Mouse (Mus musculus): ENCODE data around the gene Ddr1.

The Ddr1 gene

DNA sequence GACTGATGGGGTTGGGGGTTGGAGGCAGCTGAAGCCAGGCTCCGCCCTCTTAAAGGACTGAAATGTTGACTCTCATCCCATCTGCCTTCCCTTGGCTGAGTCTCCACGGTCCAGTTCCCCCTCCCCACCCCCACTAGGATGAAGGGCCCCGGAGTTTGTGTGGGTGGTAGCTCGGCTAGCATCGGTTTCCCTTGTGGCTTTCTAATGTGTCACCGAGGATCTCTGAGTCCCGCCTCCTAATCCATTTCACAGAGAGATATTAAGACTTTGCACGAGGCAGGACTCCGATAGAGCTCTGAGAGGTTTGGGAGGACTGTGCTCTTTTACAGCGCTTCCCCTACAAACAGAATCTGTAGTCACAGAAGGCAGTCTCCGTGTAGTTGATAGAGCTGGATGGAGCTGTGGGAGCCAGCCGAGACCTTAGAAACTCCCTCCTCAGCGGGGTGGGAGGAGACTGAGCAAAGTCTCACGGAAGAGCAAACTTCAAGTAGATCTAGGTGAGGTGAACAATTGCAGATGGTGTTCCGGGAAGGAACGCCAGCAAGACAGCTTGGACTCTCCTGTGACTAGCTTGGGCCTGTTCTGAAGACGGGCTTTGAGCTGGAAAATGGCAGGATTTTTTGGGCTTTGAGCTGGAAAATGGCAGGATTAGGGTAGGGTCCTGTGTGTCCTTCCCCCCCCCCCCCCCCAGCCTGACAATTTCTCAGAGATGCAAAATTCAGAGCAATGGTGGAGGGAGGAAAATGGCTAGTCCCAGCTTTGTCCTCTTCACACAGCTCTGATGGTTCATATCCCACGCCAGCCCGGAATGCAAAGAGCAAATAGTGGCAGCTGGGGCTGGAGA is at the start of gene Ddr1:
Gene Ddr1, minus strand, starts transcription at position 1 of the 844 bp plus-strand sequence.
- 16% methylated on average over 19 of the region's 19 CpGs for WGBS

DNA sequence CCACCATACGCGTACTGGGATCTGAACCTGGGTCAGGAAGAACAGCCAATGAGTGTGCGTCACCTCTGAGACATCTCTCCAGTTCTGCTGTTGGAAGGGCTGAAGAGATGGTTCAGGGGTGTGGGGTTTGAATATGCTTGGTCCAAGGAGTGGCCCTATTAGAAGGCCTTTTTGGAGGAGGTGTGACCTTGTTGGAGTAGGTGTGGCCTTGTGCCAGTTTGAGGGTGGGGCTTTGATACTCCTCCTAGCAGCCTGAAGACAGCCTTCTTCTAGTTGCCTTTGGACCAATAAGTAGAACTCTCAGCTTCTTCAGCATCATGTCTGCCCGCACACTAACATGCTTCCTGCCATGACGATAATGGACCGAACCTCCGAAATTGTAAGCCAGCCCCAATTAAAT is 49.2 kb upstream of the Ddr1 start:
- WGBS = 99% methylated on average over 7 of the region's 7 CpGs

DNA sequence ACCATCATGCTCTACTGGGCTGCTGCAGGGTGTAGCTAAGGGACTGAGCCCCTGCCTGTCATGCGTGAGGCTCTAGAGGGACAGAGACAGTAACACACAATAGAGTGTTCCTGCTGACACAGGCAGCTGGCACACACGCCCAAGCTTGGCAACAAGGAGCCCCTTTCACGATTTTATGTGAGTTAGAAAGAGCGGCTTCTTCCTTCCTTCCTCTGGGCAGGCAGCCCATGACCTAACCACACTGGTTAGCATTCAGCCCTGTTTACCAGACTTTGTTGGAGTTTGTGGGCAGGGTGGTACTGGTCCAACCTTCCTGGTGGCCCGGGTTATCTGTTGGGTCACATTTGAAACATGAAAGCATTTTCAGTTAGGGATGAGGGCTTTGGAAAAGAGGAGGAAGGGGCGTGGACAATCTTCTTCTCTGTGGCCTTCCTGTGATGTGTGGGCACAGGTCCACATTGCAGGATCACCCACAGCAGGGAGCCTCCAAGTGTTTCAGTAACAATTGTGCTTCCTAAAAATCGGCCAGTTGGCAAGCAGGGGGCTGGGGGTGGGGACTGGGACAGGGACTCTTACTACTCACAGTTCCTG is 47.9 kb upstream of the Ddr1 start:
- 38% methylated on average over 7 of the region's 7 CpGs for WGBS

DNA sequence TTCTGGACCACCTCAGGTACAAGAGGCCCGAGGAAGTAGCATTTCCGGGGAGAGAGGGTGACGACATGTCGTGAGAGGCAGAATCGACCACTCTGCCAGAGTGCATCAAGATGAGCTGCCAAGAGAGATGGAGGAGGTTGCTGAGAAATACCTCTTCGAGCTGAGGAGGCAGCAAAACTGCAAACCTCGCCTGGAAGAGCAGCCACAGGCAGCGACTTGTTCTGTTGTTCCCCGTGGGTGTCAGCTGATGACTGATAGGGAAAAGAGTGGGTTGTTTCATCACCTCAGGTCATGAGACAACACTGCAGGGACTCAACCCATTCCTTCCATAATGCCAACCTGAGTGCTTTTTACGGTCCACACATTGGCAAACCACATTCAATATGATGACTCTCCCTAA is 45.3 kb upstream of the Ddr1 start:
- WGBS = 58% methylated on average over 10 of the region's 10 CpGs

DNA sequence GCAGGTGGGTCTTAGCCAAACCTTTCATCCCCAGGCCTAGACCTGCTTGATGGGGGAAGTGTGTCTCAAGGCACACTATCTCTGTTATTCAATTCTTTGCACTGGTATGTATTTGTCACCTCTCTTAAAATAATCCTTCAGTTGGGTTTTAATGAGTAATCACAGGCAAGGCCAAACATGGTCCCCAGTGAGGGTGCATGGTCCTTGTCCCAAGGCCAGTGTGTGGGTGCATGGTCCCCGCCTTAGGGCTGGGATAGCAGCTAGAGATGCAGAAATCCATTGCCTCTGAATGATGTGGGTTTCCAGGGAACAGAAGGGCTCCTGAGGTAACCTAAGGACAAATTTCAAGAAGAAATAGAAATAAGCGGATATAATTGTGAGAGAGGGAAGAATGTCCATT is 39.9 kb upstream of the Ddr1 start:
- 94% methylated on average over 2 of the region's 2 CpGs for WGBS

DNA sequence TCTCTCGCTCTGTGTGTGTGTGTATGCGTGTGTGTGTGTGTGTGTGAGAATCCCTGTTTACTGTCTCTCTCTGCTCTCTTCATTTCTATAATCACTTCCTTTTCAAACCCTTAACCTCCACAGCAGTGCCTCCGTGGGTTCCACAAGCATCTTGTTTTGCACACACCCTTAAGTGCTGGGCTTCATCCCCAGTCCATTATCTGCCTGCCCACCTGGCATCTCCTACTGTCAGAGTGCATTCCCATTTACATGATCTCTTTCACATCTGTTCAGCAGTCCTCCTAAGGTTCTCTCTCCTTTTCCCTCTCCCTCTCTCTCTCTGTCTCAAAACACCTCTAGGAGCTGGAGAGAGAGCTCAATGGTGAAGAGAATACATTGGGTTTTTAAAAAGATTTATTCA is 38.5 kb upstream of the Ddr1 start:
- 80% methylated on average over 3 of the region's 3 CpGs for WGBS

DNA sequence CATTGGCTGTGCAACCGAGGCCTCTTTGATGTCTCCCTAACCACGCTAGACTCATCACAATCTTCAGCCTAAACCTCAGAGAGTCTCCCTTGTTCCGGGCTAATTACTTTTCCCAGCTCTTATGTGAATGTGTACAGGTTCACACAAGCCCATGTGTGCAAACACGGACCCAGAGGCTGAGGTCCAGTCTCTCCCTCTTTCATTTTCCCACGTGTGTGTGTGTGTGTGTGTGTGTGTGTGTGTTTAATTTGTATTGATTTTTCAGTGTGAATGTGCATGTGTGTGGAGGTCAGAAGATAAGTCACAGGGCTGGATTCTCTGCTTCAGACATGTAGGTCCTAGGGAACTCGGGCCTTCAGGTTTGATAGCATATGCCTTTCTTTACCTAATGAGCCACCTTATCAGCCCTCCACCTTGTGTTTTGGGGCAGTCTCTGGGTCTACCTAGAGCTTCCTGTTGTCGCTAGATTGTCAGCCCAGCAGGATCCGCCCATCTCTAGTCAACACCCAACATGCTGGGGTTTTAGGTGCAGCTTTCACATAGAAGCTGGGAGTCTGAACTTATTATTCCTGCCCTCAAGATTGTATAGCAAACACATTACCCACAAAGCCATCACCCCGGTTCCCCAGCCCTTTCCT is 37.3 kb upstream of the Ddr1 start:
- 89% methylated on average over 9 of the region's 9 CpGs for WGBS

DNA sequence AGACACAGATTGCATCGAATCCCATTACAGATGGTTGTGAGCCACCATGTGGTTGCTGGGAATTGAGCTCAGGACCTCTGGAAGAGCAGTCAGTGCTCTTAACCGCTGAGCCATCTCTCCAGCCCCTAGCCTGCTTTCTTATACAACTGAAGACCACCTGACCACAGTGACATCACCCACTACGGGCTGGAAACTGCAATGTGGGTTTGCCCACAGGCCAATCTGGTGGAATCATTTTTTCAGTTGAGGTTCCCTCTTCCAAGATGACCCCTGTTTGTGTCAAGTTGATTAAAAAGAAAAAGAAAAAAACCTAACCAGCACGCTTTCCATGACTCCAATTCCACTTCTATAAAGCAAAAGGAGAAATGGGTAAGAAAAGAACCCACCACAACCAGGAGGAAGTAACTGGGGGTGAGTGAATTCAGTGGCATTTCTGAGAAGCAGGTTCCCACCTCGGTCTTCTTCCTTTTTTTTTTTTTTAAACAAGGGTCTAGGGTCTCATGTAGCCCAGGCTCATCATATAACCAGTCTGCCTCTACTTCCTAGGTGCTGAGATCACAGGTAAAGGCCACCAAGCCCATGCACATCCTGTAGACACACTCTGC is 36.0 kb upstream of the Ddr1 start:
- 74% methylated on average over 5 of the region's 5 CpGs for WGBS

DNA sequence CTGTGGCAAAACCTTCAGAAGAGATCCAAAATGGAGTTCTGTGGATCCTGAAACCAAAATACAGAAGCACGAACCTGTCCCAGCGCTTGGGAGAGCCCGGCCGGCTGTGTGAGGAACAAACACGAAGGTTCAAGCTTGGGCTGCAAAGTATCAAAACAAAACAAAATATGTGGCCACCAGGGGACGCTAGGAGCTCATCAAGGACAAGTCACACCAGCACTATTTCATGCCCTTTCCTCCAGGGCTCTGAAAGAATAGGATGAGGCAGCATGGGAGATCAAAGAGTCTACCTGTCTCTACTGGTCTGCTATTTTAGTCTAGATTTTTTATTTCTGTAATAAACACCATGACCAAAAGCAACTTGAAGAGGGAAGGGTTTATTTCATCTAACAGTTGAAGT is 35.3 kb upstream of the Ddr1 start:
- 22% methylated on average over 6 of the region's 6 CpGs for WGBS

DNA sequence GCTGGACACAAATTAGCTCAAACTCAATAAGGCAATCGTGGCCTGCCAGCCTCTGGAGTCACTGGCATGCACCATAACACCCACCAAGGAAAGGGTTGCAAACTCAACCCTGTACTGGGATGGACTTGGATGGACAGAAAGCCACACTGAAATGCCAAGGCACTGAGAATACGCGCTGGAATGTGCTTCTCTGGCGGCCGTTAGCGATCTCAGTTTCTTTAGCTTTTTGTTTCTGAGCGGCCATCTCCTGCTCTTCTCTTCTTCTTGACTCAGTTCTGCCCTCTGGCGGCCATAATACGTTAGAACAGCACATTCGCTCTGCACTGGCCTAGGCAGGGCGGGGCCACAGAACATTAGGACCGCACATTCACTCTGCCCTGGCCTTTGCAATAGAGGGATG is 33.3 kb upstream of the Ddr1 start:
- WGBS = 21% methylated on average over 12 of the region's 12 CpGs

DNA sequence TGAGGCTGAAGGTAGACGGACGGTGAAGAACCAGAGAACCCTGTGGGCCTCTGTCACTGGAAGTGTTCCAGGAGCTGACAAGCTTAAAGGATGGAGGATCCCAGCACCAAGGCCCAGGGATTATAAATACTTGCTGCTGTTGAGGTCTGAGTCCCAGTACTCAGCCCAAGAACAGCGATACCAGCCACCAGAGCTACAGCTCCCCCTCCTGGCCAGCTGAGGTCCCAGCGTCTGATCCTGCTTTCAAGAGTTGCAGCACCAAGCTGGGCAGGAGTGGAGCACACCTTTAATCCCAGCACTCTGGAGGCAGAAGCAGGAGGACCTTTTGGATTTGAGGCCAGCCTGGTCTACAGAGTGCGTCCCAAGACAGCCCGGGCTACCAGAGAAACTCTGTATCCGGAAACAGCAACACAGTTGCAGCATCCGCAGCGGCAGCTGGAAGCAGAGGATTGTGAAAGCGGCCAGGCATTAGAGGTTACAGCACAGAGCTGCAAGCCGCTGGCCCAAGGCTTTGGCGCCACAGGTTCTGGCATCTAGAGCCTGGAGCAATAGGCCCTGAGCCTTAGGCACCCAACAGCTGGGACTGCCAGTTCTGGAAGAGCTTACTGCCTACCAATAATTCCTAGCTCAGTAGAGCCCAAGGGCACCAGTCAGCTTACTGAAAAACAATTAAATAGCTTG is 32.0 kb upstream of the Ddr1 start:
- WGBS = 56% methylated on average over 12 of the region's 12 CpGs

DNA sequence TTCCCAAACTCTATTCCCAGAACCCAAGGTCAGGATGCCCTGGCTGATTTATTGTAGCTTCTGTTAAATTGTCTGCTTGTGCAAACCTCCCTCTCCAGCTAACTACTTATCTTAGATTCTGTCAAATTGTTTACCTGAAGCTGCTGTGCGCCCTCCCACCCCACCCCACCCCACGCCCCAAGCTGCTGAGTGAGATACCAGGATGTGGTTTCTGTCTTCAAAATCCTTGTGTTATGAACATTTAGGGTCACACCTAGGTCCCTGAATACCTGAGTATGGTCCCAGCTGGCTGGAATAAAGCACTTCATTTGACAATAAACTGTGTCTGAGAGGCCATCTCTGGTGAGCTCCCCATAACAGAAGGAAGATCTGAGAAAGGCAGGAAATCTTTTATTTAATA is 30.1 kb upstream of the Ddr1 start:
- WGBS = 91% methylated on average over 2 of the region's 2 CpGs

DNA sequence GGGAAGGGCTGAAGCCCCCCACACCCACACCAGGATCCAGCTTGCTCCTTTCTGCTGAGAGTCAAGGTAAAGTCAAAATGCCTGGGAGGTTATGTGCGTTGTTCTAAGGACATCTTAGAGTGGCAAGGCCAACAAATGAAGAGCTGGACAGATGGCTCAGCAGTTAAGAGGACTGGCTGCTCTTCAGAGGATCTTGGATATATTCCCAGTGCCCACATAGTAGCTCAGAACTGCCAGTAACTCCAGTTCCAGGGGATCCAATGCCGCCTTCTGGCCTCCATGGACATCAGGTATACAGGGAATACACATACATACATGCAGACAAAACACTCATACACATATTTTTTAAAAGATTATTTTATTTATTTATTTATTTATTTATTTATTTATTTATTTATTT is 29.0 kb upstream of the Ddr1 start:
- 80% methylated on average over 2 of the region's 2 CpGs for WGBS

DNA sequence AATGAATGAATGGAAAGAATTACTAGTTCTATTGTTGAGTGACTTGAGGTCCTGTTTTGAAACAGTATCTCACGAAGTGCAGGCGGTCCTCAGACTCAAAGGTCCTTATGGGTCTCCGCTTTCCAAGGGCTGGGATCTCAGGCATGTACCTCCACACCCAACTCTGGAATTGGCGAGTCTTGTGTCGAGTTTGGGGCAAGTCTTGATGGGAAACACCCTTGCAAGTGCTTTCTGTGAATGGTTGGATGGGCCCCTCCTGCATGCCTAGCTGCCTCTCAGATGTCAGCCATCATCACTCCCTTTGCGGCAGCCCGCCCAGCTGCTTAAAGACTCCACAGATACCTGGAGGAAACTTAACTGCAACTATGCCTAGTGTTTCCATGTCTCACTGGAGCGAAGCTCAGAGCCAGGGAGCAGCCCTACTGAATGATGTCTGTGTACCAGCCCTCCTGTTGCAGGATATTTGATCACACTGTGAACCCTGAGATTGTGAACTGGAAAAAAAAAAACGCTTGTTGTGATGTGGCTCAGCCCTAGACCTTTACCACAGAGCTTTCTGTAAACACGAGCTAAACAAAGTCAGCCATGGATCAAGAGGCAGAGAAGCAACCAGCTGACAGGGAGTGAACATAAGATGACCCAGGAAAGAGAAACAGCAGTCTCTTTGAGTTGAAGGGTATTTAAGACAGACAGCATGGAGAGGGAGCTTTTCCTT is 27.2 kb upstream of the Ddr1 start:
- 78% methylated on average over 10 of the region's 10 CpGs for WGBS

DNA sequence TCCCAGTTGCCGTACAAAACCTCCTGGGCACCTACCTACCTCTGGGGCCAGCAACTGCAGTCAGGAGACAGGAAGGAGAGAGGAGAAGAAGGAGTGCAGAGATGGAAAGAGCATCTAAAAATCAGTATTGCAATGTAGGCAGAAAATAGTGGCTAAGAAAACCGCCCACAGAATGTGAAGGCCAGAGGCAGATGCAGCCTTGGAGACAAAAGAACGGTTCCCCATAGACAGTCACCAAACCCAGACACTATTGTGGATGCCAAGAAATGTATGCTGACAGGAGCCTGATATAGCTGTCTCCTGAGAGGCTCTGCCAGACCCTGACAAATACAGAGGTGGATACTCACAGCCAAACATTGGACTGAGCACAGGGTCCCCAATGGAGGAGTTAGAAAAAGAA is 25.7 kb upstream of the Ddr1 start:
- WGBS = 65% methylated on average over 3 of the region's 3 CpGs

DNA sequence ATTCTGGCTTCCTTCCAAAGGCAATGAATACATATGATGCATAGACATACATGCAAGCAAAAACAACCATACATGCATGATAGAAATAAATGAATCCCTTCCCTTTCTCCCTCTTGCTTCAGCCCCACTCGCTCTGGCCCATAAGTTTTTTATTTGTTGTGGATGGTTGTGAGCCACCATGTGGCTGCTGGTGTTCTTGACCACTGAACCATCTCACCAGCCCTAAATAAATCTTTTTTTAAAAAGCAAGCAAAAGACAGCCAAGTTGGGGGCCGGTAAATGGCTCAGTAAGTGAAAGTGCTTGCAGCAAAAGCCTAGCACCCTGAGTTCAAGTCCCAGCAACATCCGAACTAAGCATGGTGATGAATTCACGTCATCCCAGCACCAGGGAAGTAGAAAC is 24.4 kb upstream of the Ddr1 start:
- WGBS = 82% methylated on average over 4 of the region's 4 CpGs

DNA sequence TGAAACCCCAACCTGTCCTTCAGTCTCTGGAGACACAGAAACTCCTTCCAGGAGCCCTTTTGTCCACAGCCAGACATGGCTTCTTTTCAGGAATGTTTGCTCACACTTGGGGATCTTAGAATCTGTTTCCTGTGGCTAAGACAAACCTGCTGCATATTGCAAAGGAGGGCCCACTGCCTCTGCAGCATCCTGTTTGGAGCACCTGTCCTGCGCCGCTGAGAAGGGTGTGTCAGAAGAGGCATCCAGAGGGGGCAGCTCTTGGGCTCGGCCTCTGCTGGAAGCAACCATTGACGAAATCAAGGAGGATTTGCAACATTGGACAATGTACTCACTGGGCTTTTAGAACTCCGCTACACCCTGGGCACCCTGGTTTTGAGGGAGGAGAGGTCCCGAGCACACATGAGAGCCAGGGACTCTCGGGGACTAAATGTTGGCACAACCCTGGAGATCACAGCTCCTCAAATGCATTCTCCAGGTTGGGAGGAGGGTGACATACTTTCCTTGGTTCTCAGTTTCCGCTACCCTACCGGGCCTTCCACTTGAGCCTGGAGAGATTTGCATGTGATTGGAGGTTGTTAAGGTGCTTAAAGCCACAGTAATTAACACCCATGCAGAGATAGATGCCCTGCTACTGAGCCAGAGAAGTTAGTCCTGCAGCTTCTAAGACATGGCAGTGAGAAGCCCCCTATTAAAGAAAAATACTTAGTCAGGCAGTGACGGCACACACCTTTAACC is 23.2 kb upstream of the Ddr1 start:
- WGBS = 70% methylated on average over 10 of the region's 10 CpGs

DNA sequence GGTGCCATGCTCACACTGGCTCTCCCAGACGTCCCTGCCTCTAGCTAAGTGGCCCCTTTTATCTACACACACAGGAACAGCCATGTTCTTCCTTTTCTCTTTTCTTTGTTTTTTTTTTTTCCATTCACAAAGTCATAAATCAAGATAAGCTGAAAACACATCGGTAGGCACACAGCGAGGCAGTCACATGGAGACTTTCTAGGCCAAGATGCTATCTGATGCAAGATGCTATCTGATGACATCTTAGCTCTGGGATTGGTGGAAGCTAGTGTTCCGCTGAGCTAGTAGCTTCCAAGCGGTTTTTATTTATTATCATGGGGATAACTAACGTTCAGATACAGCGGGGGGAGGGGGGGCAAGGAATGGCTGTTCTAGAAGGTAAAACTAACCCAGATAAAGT is 22.6 kb upstream of the Ddr1 start:
- WGBS = 75% methylated on average over 7 of the region's 7 CpGs

DNA sequence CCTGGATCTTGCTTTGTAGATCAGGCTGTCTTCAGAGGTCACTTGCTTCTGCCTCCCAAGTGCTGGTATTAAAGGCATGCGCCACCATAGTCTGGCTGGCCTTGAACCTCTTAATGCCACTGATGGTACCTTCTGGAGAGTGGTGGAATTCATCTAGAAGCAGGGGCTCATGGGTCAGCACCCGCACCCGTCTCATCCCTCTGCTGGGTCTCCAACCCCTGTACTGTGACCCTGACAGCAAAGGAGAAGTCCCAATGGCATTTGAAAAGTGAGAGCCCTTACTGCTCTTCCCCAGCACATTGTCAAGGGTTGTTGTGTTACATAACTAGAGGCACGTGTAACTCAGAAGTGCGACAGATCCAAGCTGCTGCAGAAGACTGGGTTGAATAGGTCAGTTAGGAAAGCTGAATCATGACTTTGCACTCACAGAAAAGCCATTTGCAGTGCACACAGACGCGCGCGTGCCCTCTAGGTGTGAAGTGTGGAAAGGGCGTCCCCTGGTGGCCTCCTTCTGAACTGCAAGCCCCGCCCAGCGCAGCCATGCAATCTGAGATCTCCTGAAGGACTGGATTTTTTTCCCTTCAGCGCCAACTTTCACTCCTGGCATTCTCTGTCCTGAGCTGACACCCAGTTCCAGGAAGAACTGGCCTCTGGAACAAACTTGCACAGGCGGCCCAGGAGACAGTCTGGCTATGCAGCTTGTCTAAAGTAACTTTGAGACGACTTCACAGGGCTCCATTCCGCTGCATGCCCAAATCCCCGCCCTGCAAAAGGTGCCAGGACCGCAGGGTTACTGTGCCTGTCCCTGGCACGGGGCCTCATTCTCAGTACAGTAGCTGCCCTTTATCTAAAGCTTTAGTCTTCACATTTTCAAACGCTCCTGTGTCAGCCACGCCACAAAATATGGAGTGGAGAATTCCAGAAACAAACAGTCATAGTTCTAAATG is 21.1 kb upstream of the Ddr1 start:
- 27% methylated on average over 21 of the region's 21 CpGs for WGBS

DNA sequence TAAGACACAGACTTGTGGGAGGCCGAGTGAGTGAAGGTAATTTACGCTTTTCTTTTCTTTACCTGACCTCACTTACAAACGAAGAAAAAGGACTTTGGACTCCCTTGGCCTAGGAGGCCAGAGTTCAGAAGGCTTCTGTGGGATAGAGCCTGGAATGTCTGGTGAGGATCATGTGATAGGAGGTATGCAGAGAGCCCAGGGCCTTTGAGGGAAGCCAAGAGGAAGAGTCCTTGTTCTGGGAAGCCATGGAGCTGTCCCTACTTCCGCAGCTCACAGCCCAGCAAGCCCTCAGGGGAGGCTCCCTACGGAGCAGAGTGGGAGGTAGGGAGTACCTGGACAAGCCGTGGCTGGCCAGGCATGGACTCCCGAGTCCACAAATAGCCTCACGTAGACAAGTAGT is 17.3 kb upstream of the Ddr1 start:
- 85% methylated on average over 8 of the region's 8 CpGs for WGBS
